Mouse (Mus musculus): ENCODE data around the gene Sult6b2.

DNA sequence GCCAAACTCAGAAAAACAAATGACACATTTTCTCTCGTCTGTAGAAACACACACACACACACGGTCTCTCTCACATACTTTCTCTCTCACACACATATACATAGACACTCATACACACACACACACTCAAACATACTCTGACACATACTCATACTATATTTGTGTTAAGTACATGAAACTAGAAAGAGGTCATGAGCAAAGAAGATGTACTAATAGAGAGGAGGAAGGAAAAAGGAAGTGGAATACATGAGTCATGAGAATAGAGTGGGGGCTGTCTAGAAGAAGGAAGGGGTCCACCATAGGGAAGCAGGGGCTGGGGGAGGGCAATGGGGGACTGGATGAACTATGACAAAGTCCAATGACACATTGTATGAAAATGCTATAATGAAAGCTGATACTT, 57.1 kb downstream of the Sult6b2 start:
- TF ChIP-seq CTCF (IDR thresholded peaks at IDR 0.05; ENCODE audit: low read depth) (no peak), EP300 (IDR thresholded peaks at IDR 0.05; ENCODE audit: low read depth) (no peak)
